Mouse (Mus musculus): ENCODE data around the gene Crb1. TPM values are rescaled to one million over a fixed set of nuclear protein-coding genes. Genes with fewer than 3 reads are reported as not detected.

Gene Crb1
- polyA plus RNA-seq, 1 experiment, result 0.16 TPM

GRCm38 (mm10) chr1:139206259-139206658 is 170.6 kb downstream of the Crb1 start:
- TF ChIP-seq POLR2A (IDR thresholded peaks at IDR 0.05; ENCODE audit: insufficient read depth, low read length) (no peak), CTCF (IDR thresholded peaks at IDR 0.05; ENCODE audit: low read depth, low read length) (no peak), EP300 (IDR thresholded peaks at IDR 0.05; ENCODE audit: insufficient read depth, low read depth, low read length) (no peak)

DNA sequence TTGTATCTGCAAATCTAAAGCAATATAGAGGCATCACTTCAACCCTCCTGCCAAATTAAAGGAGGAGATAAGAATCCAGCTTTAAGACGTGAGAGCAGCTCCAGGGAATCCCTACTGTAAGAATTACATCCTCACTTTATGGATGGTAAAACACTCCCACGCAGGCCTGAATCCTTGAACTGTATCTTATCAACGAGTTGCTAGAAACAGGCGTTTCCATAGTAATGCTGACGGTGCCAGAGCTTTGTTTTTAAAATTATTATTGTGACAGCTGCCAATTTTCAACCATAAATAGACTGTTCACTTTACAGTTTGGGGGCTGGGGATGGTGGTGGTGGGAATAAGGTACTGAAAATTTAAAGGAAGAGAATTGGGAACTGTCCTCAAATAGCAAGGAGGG is 173.9 kb downstream of the Crb1 start:
- Histone ChIP-seq H3K27me3 (ENCODE audit: control insufficient read depth, insufficient read depth, low read length, poor library complexity, severe bottlenecking) (no peaks in the 10 kb centered on the region), H3K4me1 (ENCODE audit: control insufficient read depth, insufficient read depth, low read length) (no peaks in the 10 kb centered on the region), H3K9ac (ENCODE audit: low read depth, poor library complexity, severe bottlenecking) (no peak overlapping the region), H3K36me3 (ENCODE audit: control insufficient read depth, insufficient read depth, low read length, poor library complexity, severe bottlenecking) (no peaks in the 10 kb centered on the region), H3K27ac (ENCODE audit: insufficient read depth, low read length) (no peak overlapping the region), H3K9me3 (replicated peaks; ENCODE audit: control insufficient read depth, insufficient read depth, low read length, poor library complexity, severe bottlenecking) (no peaks in the 10 kb centered on the region), H3K4me3 (ENCODE audit: low read depth, low read length) (no peak overlapping the region)
- TF ChIP-seq CTCF (IDR thresholded peaks at IDR 0.05; ENCODE audit: low read depth, low read length) (no peak), EP300 (IDR thresholded peaks at IDR 0.05; ENCODE audit: insufficient read depth, low read depth, low read length) (no peak), POLR2A (IDR thresholded peaks at IDR 0.05; ENCODE audit: insufficient read depth, low read length) (no peak)

More at GRCm38 (mm10) chr1:139206259-139206658, 170.6 kb downstream of the Crb1 start:
- no peaks in the 10 kb centered on the region for H3K27me3 ChIP-seq (ENCODE audit: control insufficient read depth, insufficient read depth, low read length, poor library complexity, severe bottlenecking)
- no peak overlapping the region for H3K4me3 ChIP-seq (ENCODE audit: low read depth, low read length)
- H3K9me3 ChIP-seq (replicated peaks; ENCODE audit: control insufficient read depth, insufficient read depth, low read length, poor library complexity, severe bottlenecking), result no peaks in the 10 kb centered on the region
- no peak overlapping the region for H3K9ac ChIP-seq (ENCODE audit: low read depth, poor library complexity, severe bottlenecking)
- H3K27ac ChIP-seq (ENCODE audit: insufficient read depth, low read length), result no peak overlapping the region
- no peaks in the 10 kb centered on the region for H3K4me1 ChIP-seq (ENCODE audit: control insufficient read depth, insufficient read depth, low read length)
- no peaks in the 10 kb centered on the region for H3K36me3 ChIP-seq (ENCODE audit: control insufficient read depth, insufficient read depth, low read length, poor library complexity, severe bottlenecking)

DNA sequence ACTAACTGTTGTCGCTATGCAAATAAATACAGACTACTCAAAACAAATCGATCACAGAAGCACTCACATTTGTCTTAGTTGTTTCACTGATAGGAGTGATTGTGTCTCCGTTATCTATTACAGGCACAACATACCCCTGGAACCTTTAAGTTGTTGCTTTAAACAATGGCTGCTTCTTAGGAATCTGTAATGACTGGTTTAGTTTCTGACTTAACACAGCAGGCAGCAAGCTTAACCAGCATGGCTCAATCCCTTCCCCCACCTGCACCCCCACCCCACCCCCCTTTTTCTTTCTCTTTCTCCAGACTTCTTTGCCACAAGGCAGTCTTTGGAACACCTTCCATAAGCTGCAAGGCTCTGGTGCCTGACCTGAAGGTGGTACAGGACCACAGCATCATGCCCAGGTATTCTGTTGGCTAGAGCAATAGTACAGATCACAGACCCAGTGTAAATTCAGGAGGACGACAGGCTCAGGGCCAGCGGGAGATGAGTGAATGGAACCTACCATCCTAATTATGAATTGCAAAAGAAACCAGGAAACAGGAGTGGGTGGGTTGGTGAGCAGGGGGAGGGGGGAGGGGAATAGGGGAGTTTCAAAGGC is 182.4 kb downstream of the Crb1 start:
- Histone ChIP-seq H3K4me3 (ENCODE audit: low read depth, low read length) (no peak overlapping the region), H3K27ac (ENCODE audit: insufficient read depth, low read length) (no peak overlapping the region), H3K9me3 (replicated peaks; ENCODE audit: control insufficient read depth, insufficient read depth, low read length, poor library complexity, severe bottlenecking) (no peaks in the 10 kb centered on the region), H3K9ac (ENCODE audit: low read depth, poor library complexity, severe bottlenecking) (no peak overlapping the region), H3K36me3 (ENCODE audit: control insufficient read depth, insufficient read depth, low read length, poor library complexity, severe bottlenecking) (no peaks in the 10 kb centered on the region), H3K27me3 (ENCODE audit: control insufficient read depth, insufficient read depth, low read length, poor library complexity, severe bottlenecking) (no peaks in the 10 kb centered on the region), H3K4me1 (ENCODE audit: control insufficient read depth, insufficient read depth, low read length) (no peaks in the 10 kb centered on the region)
- TF ChIP-seq POLR2A (IDR thresholded peaks at IDR 0.05; ENCODE audit: insufficient read depth, low read length) (no peak), CTCF (IDR thresholded peaks at IDR 0.05; ENCODE audit: low read depth, low read length) (no peak), EP300 (IDR thresholded peaks at IDR 0.05; ENCODE audit: insufficient read depth, low read depth, low read length) (no peak)

DNA sequence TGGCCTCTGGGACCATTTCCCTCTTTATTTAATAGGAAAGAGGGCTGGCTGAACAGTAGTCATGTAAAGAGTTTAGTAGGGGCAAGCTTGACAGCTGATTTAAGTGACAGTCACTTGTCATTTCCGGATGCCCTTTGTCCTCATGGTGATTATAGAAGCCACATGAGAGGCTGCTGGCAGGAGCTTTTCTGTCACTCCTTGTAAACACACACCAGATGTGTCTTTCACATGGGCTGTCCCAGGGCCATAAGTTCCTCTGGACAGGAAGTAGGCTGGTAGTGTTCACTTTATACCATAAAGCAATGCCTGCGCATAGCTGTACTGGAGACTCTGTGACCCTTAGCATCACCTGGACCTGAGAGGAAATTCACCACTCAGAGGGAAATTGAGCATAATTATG is 182.9 kb downstream of the Crb1 start:
- Histone ChIP-seq H3K4me1 (ENCODE audit: control insufficient read depth, insufficient read depth, low read length) (no peaks in the 10 kb centered on the region), H3K27ac (ENCODE audit: insufficient read depth, low read length) (no peak overlapping the region), H3K4me3 (ENCODE audit: low read depth, low read length) (no peak overlapping the region), H3K36me3 (ENCODE audit: control insufficient read depth, insufficient read depth, low read length, poor library complexity, severe bottlenecking) (no peaks in the 10 kb centered on the region), H3K27me3 (ENCODE audit: control insufficient read depth, insufficient read depth, low read length, poor library complexity, severe bottlenecking) (no peaks in the 10 kb centered on the region), H3K9me3 (replicated peaks; ENCODE audit: control insufficient read depth, insufficient read depth, low read length, poor library complexity, severe bottlenecking) (no peaks in the 10 kb centered on the region), H3K9ac (ENCODE audit: low read depth, poor library complexity, severe bottlenecking) (no peak overlapping the region)
- TF ChIP-seq POLR2A (IDR thresholded peaks at IDR 0.05; ENCODE audit: insufficient read depth, low read length) (no peak), CTCF (IDR thresholded peaks at IDR 0.05; ENCODE audit: low read depth, low read length) (no peak), EP300 (IDR thresholded peaks at IDR 0.05; ENCODE audit: insufficient read depth, low read depth, low read length) (no peak)

DNA sequence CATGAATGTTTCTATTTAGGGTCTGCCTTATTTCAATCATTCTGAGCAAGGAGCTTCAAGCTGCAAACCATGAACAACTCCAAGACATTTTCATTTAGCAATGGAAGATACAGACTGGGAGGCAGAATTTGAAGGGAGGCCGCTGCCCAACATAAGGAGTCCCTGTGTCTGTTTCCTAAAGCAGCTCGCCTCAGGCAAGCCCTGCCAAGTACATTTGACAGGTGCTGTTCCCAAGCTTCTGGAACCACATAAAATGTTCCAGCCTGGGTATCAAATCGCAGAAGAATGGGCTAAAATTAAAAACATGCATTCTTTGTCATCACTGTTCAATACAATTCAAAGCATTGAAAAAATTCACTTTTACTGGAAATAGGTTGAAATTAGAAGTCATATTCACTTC is 184.3 kb downstream of the Crb1 start:
- Histone ChIP-seq H3K27ac (ENCODE audit: insufficient read depth, low read length) (no peak overlapping the region), H3K27me3 (ENCODE audit: control insufficient read depth, insufficient read depth, low read length, poor library complexity, severe bottlenecking) (no peaks in the 10 kb centered on the region), H3K36me3 (ENCODE audit: control insufficient read depth, insufficient read depth, low read length, poor library complexity, severe bottlenecking) (no peaks in the 10 kb centered on the region), H3K4me1 (ENCODE audit: control insufficient read depth, insufficient read depth, low read length) (no peaks in the 10 kb centered on the region), H3K4me3 (ENCODE audit: low read depth, low read length) (no peak overlapping the region), H3K9ac (ENCODE audit: low read depth, poor library complexity, severe bottlenecking) (no peak overlapping the region), H3K9me3 (replicated peaks; ENCODE audit: control insufficient read depth, insufficient read depth, low read length, poor library complexity, severe bottlenecking) (no peaks in the 10 kb centered on the region)
- TF ChIP-seq POLR2A (IDR thresholded peaks at IDR 0.05; ENCODE audit: insufficient read depth, low read length) (no peak), EP300 (IDR thresholded peaks at IDR 0.05; ENCODE audit: insufficient read depth, low read depth, low read length) (no peak), CTCF (IDR thresholded peaks at IDR 0.05; ENCODE audit: low read depth, low read length) (no peak)

DNA sequence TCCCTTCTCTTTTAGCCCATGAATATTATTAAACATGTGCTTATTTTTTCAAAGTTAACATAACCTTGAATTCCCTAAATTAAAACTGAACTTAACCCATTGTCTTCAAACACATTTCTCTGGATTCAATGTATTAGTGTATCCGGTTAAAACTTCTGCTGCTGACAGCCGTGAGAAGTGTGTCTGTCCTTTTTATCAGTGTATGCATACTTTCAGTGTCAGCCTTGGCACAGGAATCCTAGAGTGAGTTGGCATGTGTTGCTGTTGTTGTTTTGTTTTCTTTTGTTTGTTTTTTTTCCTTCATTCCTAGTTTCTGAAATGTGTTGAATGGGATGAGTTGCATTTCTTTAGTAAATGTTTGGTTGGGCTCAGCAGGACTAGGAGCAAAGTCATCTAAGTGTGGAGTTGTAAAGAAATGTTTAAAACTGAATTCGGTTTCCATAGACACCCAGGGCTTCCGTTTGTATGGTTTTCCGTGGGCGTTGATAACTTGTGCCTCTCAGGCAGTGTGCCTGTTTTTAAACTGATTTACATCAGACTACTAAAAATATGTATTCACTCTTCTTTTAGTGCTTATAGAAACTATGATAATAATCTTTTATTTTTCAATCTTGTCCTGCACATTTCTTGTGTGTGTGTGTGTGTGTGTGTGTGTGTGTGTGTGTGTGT is 196.3 kb downstream of the Crb1 start:
- Histone ChIP-seq H3K27me3 (ENCODE audit: control insufficient read depth, insufficient read depth, low read length, poor library complexity, severe bottlenecking) (no peaks in the 10 kb centered on the region), H3K36me3 (ENCODE audit: control insufficient read depth, insufficient read depth, low read length, poor library complexity, severe bottlenecking) (no peaks in the 10 kb centered on the region), H3K9ac (ENCODE audit: low read depth, poor library complexity, severe bottlenecking) (no peak overlapping the region), H3K9me3 (replicated peaks; ENCODE audit: control insufficient read depth, insufficient read depth, low read length, poor library complexity, severe bottlenecking) (no peaks in the 10 kb centered on the region), H3K4me1 (ENCODE audit: control insufficient read depth, insufficient read depth, low read length) (no peaks in the 10 kb centered on the region), H3K27ac (ENCODE audit: insufficient read depth, low read length) (no peak overlapping the region), H3K4me3 (ENCODE audit: low read depth, low read length) (no peak overlapping the region)
- TF ChIP-seq CTCF (IDR thresholded peaks at IDR 0.05; ENCODE audit: low read depth, low read length) (no peak), POLR2A (IDR thresholded peaks at IDR 0.05; ENCODE audit: insufficient read depth, low read length) (no peak), EP300 (IDR thresholded peaks at IDR 0.05; ENCODE audit: insufficient read depth, low read depth, low read length) (no peak)
